Mouse (Mus musculus): ENCODE measurements around the gene Snx21. TPM values are rescaled to one million over a fixed set of nuclear protein-coding genes. Genes with fewer than 3 reads are reported as not detected.

The Snx21 gene
- polyA plus RNA-seq, 1 experiment, result 29.5 TPM

DNA sequence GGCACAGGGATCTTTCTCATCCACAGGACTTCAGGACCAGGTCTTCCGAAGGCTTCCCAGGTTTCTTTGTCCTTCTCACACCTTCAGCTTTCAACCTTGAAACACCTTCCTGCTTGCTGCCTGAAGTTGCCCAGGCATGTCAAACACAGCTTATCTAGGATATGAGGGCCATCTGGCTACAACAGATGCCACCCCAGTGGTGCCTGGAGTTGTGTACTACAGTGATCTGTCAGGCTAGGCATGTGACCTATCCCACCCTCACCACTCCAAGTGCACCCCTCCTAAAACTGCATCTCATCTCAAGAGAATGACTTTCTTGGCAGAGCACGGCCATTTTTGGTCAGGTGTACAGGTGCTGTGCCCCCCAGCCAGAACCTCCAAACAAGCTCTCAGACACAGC, 24.1 kb upstream of the Snx21 start:
- Histone ChIP-seq H3ac (ENCODE audit: control insufficient read depth, insufficient read length) (no peak overlapping the region), H3K4me2 (ENCODE audit: low read depth) (no peak overlapping the region)
- TF ChIP-seq CEBPB (IDR thresholded peaks at IDR 0.05; ENCODE audit: insufficient read depth, poor library complexity, severe bottlenecking), result no peak
- no peak for TF ChIP-seq MAX (IDR thresholded peaks at IDR 0.05; ENCODE audit: low read depth)
- TF ChIP-seq MYOD1 (IDR thresholded peaks at IDR 0.05; ENCODE audit: control insufficient read depth in 1 of 3, insufficient read length in 2 of 3, low read depth in 2 of 3), result no peak
- TF ChIP-seq MYOG (IDR thresholded peaks at IDR 0.05; ENCODE audit: control insufficient read depth in 1 of 3, insufficient read depth in 1 of 3, insufficient read length in 2 of 3, low read depth in 2 of 3), result no peak
- no peak for TF ChIP-seq REST (IDR thresholded peaks at IDR 0.05; ENCODE audit: insufficient read depth, insufficient read length)
- TF ChIP-seq POLR2AphosphoS2 (IDR thresholded peaks at IDR 0.05; ENCODE audit: insufficient read length, low read depth), result no peak
- no peak for TF ChIP-seq E2F4 (IDR thresholded peaks at IDR 0.05; ENCODE audit: insufficient read depth)
- TF ChIP-seq TCF12 (IDR thresholded peaks at IDR 0.05; ENCODE audit: insufficient read depth, poor library complexity, severe bottlenecking), result no peak
- TF ChIP-seq POLR2A (IDR thresholded peaks at IDR 0.05; ENCODE audit: insufficient read length, low read depth), result no peak
- TF ChIP-seq TCF3 (IDR thresholded peaks at IDR 0.05; ENCODE audit: insufficient read length, low read depth), result no peak
- TF ChIP-seq SRF (IDR thresholded peaks at IDR 0.05; ENCODE audit: control insufficient read depth, insufficient read length, low read depth), result no peak
- no peak for TF ChIP-seq USF1 (IDR thresholded peaks at IDR 0.05; ENCODE audit: low read depth)

DNA sequence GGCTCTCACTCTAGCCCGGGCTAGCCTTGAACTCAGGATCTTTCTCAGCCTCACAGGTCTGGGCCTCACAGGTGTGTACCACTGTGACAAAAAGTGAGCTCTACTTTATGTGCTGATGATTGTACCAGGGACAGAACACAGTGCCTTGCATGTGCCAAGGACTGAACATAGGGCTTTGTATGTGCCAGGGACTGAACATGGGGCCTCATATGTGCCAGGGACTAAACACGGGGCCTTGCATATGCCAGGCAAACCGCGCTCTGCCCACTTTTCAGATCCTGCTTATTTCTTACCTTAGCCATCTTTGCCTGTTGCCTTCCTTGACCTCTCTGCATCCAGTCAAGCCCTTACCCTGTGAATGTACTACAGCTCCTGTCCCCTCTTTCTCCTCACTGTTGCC, 23.7 kb upstream of the Snx21 start:
- Histone ChIP-seq H3K36me3 (ENCODE audit: control insufficient read depth, insufficient read depth) (peaks cover 55% of the 10 kb centered on the region), H3K4me2 (ENCODE audit: low read depth) (no peak overlapping the region), H3K4me3 (no peak overlapping the region), H3K27me3 (ENCODE audit: control insufficient read depth, insufficient read depth, insufficient read length) (no peaks in the 10 kb centered on the region), H3ac (ENCODE audit: control insufficient read depth, insufficient read length) (no peak overlapping the region), H3K79me2 (ENCODE audit: control insufficient read depth, insufficient read depth) (no peaks in the 10 kb centered on the region)
- no peak for TF ChIP-seq TCF12 (IDR thresholded peaks at IDR 0.05; ENCODE audit: insufficient read depth, poor library complexity, severe bottlenecking)
- no peak for TF ChIP-seq CEBPB (IDR thresholded peaks at IDR 0.05; ENCODE audit: insufficient read depth, poor library complexity, severe bottlenecking)
- no peak for TF ChIP-seq MAX (IDR thresholded peaks at IDR 0.05; ENCODE audit: low read depth)
- no peak for TF ChIP-seq TCF3 (IDR thresholded peaks at IDR 0.05; ENCODE audit: insufficient read length, low read depth)
- TF ChIP-seq POLR2A (IDR thresholded peaks at IDR 0.05; ENCODE audit: insufficient read length, low read depth), result no peak
- no peak for TF ChIP-seq E2F4 (IDR thresholded peaks at IDR 0.05; ENCODE audit: insufficient read depth)
- no peak for TF ChIP-seq USF1 (IDR thresholded peaks at IDR 0.05; ENCODE audit: low read depth)
- no peak for TF ChIP-seq REST (IDR thresholded peaks at IDR 0.05; ENCODE audit: insufficient read depth, insufficient read length)
- TF ChIP-seq MYOG (IDR thresholded peaks at IDR 0.05; ENCODE audit: control insufficient read depth in 1 of 3, insufficient read depth in 1 of 3, insufficient read length in 2 of 3, low read depth in 2 of 3), result no peak
- TF ChIP-seq MYOD1 (IDR thresholded peaks at IDR 0.05; ENCODE audit: control insufficient read depth in 1 of 3, insufficient read length in 2 of 3, low read depth in 2 of 3), result no peak
- TF ChIP-seq SRF (IDR thresholded peaks at IDR 0.05; ENCODE audit: control insufficient read depth, insufficient read length, low read depth), result no peak
- TF ChIP-seq POLR2AphosphoS2 (IDR thresholded peaks at IDR 0.05; ENCODE audit: insufficient read length, low read depth), result no peak

More for the DNA sequence above, 24.1 kb upstream of the Snx21 start:
- Histone ChIP-seq H3K36me3 (ENCODE audit: control insufficient read depth, insufficient read depth) (peaks cover 60% of the 10 kb centered on the region), H3K4me3 (no peak overlapping the region), H3K27me3 (ENCODE audit: control insufficient read depth, insufficient read depth, insufficient read length) (no peaks in the 10 kb centered on the region), H3K79me2 (ENCODE audit: control insufficient read depth, insufficient read depth) (no peaks in the 10 kb centered on the region)

DNA sequence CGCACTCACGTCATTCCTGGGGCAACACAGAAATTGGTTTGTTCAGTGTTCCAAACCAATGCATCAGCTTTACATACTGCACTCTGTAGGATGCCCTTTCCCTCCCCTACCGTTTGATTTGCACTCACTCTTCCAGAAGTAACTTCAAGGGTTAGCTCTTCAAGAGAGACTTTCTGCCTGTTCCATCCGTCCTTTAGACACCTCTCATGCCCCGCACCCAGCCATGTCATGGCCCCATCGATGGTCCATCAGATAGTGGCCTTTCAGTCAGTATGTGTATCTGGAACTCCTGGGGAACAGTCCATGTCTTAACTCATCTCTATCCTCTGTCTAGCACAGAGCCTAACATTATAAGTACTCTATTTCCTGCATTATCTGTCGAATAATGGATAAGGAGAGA, 23.0 kb upstream of the Snx21 start:
- no peak overlapping the region for H3K4me3 ChIP-seq
- no peaks in the 10 kb centered on the region for H3K27me3 ChIP-seq (ENCODE audit: control insufficient read depth, insufficient read depth, insufficient read length)
- no peaks in the 10 kb centered on the region for H3K79me2 ChIP-seq (ENCODE audit: control insufficient read depth, insufficient read depth)
- no peak overlapping the region for H3ac ChIP-seq (ENCODE audit: control insufficient read depth, insufficient read length)
- H3K36me3 ChIP-seq (ENCODE audit: control insufficient read depth, insufficient read depth), result peaks cover 50% of the 10 kb centered on the region
- H3K4me2 ChIP-seq (ENCODE audit: low read depth), result no peak overlapping the region
- TF ChIP-seq TCF3 (IDR thresholded peaks at IDR 0.05; ENCODE audit: insufficient read length, low read depth) (no peak), REST (IDR thresholded peaks at IDR 0.05; ENCODE audit: insufficient read depth, insufficient read length) (no peak), POLR2AphosphoS2 (IDR thresholded peaks at IDR 0.05; ENCODE audit: insufficient read length, low read depth) (no peak), MYOD1 (IDR thresholded peaks at IDR 0.05; ENCODE audit: control insufficient read depth in 1 of 3, insufficient read length in 2 of 3, low read depth in 2 of 3) (no peak), POLR2A (IDR thresholded peaks at IDR 0.05; ENCODE audit: insufficient read length, low read depth) (no peak)

DNA sequence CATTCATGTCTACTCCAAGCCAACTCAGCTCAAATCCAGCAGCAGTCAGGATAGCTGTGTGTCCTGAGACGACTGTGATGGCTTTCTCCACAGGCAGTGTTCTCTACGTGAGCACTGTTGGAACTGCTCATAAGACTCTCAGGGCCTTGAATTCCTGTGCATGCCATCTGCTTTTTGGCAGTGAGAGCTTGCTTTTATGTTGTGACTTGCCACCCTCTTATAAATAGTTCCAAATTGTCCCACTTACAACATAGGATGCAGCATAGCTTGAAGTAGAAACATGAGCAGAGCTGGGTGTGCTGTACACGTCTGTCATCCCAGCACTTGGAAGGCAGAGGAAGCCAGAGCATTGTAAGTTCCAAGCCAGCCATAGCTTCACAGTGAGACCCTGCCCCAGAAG, 19.8 kb upstream of the Snx21 start:
- no peak overlapping the region for H3ac ChIP-seq (ENCODE audit: control insufficient read depth, insufficient read length)
- no peaks in the 10 kb centered on the region for H3K27me3 ChIP-seq (ENCODE audit: control insufficient read depth, insufficient read depth, insufficient read length)
- TF ChIP-seq TCF12 (IDR thresholded peaks at IDR 0.05; ENCODE audit: insufficient read depth, poor library complexity, severe bottlenecking), result no peak
- TF ChIP-seq REST (IDR thresholded peaks at IDR 0.05; ENCODE audit: insufficient read depth, insufficient read length), result no peak
- TF ChIP-seq CEBPB (IDR thresholded peaks at IDR 0.05; ENCODE audit: insufficient read depth, poor library complexity, severe bottlenecking), result no peak
- TF ChIP-seq POLR2AphosphoS2 (IDR thresholded peaks at IDR 0.05; ENCODE audit: insufficient read length, low read depth), result no peak
- no peak for TF ChIP-seq MYOG (IDR thresholded peaks at IDR 0.05; ENCODE audit: control insufficient read depth in 1 of 3, insufficient read depth in 1 of 3, insufficient read length in 2 of 3, low read depth in 2 of 3)
- TF ChIP-seq MYOD1 (IDR thresholded peaks at IDR 0.05; ENCODE audit: control insufficient read depth in 1 of 3, insufficient read length in 2 of 3, low read depth in 2 of 3), result no peak
- peaks cover 31% of the 10 kb centered on the region for H3K36me3 ChIP-seq (ENCODE audit: control insufficient read depth, insufficient read depth)
- H3K79me2 ChIP-seq (ENCODE audit: control insufficient read depth, insufficient read depth), result peaks cover 11% of the 10 kb centered on the region
- H3K4me3 ChIP-seq, result no peak overlapping the region
- H3K4me2 ChIP-seq (ENCODE audit: low read depth), result no peak overlapping the region

DNA sequence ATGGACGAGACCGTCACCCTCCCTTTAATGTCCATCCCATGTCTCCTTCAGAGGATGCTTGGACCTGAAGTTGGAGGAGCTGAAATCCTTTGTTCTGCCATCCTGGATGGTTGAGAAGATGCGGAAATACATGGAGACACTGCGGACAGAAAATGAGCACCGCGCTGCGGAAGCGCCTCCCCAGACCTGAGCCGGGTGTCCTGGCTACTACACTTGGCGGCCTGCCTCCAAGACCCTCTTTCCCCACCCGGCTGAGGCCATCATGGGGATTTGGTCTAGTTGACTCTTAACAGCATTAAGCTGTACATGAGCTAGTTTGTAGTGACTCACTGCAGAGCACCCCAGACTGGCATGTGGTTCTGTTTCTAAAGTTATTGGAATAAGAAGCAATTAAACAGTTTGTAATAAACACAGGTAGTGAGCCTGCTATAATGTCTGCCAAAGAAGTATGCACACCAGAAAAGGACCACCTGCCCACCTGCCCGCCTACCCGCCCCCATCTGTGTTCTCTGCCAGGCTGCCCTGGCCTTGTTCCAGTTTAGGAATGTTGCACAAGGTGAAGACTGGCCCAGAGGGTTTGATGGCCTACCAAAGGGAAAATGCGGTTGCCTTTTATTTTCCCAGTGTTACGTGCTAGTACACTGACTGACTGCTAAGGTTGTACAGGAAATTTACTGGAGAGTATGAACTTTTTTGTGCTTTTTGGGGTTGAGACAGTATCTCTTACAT, 17.6 kb upstream of the Snx21 start:
- TF ChIP-seq TCF12 (IDR thresholded peaks at IDR 0.05; ENCODE audit: insufficient read depth, poor library complexity, severe bottlenecking) (no peak), POLR2A (IDR thresholded peaks at IDR 0.05; ENCODE audit: insufficient read length, low read depth) (no peak), E2F4 (IDR thresholded peaks at IDR 0.05; ENCODE audit: insufficient read depth) (no peak), TCF3 (IDR thresholded peaks at IDR 0.05; ENCODE audit: insufficient read length, low read depth) (no peak), MAX (IDR thresholded peaks at IDR 0.05; ENCODE audit: low read depth) (no peak), MYOG (IDR thresholded peaks at IDR 0.05; ENCODE audit: control insufficient read depth in 1 of 3, insufficient read depth in 1 of 3, insufficient read length in 2 of 3, low read depth in 2 of 3) (no peak), POLR2AphosphoS2 (IDR thresholded peaks at IDR 0.05; ENCODE audit: insufficient read length, low read depth) (no peak), MYOD1 (IDR thresholded peaks at IDR 0.05; ENCODE audit: control insufficient read depth in 1 of 3, insufficient read length in 2 of 3, low read depth in 2 of 3) (no peak), REST (IDR thresholded peaks at IDR 0.05; ENCODE audit: insufficient read depth, insufficient read length) (no peak)
- Histone ChIP-seq H3K79me2 (ENCODE audit: control insufficient read depth, insufficient read depth) (peaks cover 13% of the 10 kb centered on the region), H3K4me2 (ENCODE audit: low read depth) (no peak overlapping the region), H3K4me3 (no peak overlapping the region), H3K36me3 (ENCODE audit: control insufficient read depth, insufficient read depth) (peaks cover 16% of the 10 kb centered on the region), H3ac (ENCODE audit: control insufficient read depth, insufficient read length) (no peak overlapping the region), H3K27me3 (ENCODE audit: control insufficient read depth, insufficient read depth, insufficient read length) (no peaks in the 10 kb centered on the region)

Data from myocyte (in vitro differentiated cells).